Mouse (Mus musculus): ENCODE results near the gene Cldn3.

Gene Cldn3

GRCm38 (mm10) chr5:134965852-134966821, 19.9 kb upstream of the Cldn3 start:
- peak; percentile 27 for DNase-seq

- no peak for DNase-seq
Observed at GRCm38 (mm10) chr5:134967164-134967944, 18.7 kb upstream of the Cldn3 start.

- no peak for DNase-seq
Observed at GRCm38 (mm10) chr5:134970671-134971070, 15.3 kb upstream of the Cldn3 start.

- DNase-seq: no peak
Observed at GRCm38 (mm10) chr5:134973081-134973480, 12.9 kb upstream of the Cldn3 start.

- DNase-seq: no peak
Observed at GRCm38 (mm10) chr5:134973526-134973925, 12.5 kb upstream of the Cldn3 start.

- no peak for DNase-seq
Observed at GRCm38 (mm10) chr5:134974294-134974693, 11.7 kb upstream of the Cldn3 start.

- DNase-seq: no peak
Observed at GRCm38 (mm10) chr5:134974921-134975320, 11.1 kb upstream of the Cldn3 start.

- DNase-seq: no peak
Observed at GRCm38 (mm10) chr5:134976164-134976563, 9.8 kb upstream of the Cldn3 start.

GRCm38 (mm10) chr5:134976577-134977250, 9.3 kb upstream of the Cldn3 start:
- DNase-seq: no peak

- DNase-seq: no peak
Observed at GRCm38 (mm10) chr5:134977837-134978236, 8.2 kb upstream of the Cldn3 start.

GRCm38 (mm10) chr5:134981149-134981548, 4.9 kb upstream of the Cldn3 start:
- no peak for DNase-seq

GRCm38 (mm10) chr5:134983111-134983510, 2.9 kb upstream of the Cldn3 start:
- no peak for DNase-seq

- no peak for DNase-seq
Observed at GRCm38 (mm10) chr5:134983771-134984170, 2.2 kb upstream of the Cldn3 start.

- no peak for DNase-seq
Observed at GRCm38 (mm10) chr5:134986298-134987268, 569 bp downstream of the Cldn3 start.

GRCm38 (mm10) chr5:134989166-134989565, 3.2 kb downstream of the Cldn3 start:
- DNase-seq: no peak

GRCm38 (mm10) chr5:134989741-134990140, 3.7 kb downstream of the Cldn3 start:
- DNase-seq: no peak

GRCm38 (mm10) chr5:134992566-134992965, 6.6 kb downstream of the Cldn3 start:
- DNase-seq: no peak

GRCm38 (mm10) chr5:134998359-134998758, 12.3 kb downstream of the Cldn3 start:
- no peak for DNase-seq

GRCm38 (mm10) chr5:134999797-135000196, 13.8 kb downstream of the Cldn3 start:
- DNase-seq: no peak

- DNase-seq: no peak
Observed at GRCm38 (mm10) chr5:135000751-135001150, 14.7 kb downstream of the Cldn3 start.

GRCm38 (mm10) chr5:135001309-135001708, 15.3 kb downstream of the Cldn3 start:
- peak; percentile 60 for DNase-seq

GRCm38 (mm10) chr5:135002151-135002550, 16.1 kb downstream of the Cldn3 start:
- DNase-seq: no peak

Measured in cerebellum, adult 9-10 months (tissue).